Mouse (Mus musculus): ENCODE measurements around the gene Lpp.
A peak's percentile ranks its signal among the peaks of the same experiment; 100 is the strongest.

Gene Lpp

GRCm38 (mm10) chr16:24392651-24393555, at the start of gene Lpp:
TSS of gene Lpp (plus strand) at chr16:24393507.
- DNase-seq (ENCODE audit: low read depth in 1 of 2, low spot score in 2 of 2): peak; percentile 11 to 26

- DNase-seq (ENCODE audit: low read depth in 1 of 2, low spot score in 2 of 2): peak; percentile 14 to 44
Measured at GRCm38 (mm10) chr16:24347582-24348411, 45.5 kb upstream of the Lpp start.

DNA sequence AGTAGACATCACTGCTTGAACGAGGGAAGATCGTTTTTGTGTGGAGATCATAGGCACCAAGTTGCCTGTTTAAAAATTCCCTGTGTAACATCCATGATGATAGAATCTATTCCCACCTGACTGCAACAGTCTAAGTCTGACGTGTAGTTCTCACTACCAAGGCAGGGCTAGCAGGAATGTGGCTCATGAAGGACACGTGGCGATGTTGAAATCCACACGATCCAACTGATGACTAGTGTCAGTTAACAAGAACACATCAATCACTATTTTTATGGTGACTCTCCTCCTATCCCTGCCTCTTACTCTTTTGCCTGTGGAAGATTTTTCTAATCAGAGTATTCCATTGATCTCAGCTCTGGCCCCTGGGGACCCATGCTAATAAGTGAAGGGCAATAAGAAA, 43.0 kb upstream of the Lpp start:
- DNase-seq (ENCODE audit: low read depth in 1 of 2, low spot score in 2 of 2): no peak

DNA sequence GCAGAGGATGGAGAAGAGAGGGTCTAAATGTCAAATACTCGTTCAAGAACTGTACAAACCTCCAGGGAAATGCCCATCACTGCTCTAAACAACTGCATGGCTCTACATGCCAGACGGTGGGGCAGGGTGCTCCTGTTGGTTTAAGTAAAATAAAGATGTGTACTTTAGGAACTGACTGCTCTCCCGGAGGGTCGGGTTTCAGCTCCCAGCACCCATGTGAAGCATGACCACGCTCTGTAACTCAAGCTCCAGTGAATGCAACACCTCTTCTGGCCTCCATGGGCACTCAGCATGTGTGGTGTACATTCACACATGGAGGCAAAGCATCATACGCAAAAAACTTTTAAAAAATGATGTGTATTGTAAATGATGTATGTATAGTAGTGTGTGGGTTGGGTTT, 42.6 kb upstream of the Lpp start:
- DNase-seq (ENCODE audit: low read depth in 1 of 2, low spot score in 2 of 2): no peak

DNA sequence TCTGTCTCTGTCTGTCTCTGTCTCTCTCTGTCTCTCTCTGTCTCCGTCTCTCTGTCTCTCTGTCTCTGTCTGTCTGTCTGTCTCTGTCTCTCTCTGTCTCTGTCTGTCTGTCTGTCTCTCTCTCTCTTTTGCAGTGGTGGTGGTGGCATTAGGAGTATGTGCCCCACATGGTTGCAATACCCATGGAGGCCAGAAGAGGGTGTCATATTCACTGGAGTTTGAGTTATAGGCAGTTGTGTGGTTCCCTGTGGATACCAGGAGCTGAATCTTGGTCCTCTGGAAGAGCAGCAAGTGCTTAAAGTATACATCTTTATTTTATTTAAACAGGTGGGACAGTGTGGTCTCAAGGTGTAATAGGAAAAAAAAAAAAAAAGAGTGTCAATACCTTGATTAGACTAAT, 41.5 kb upstream of the Lpp start:
- no peak for DNase-seq (ENCODE audit: low read depth in 1 of 2, low spot score in 2 of 2)

DNA sequence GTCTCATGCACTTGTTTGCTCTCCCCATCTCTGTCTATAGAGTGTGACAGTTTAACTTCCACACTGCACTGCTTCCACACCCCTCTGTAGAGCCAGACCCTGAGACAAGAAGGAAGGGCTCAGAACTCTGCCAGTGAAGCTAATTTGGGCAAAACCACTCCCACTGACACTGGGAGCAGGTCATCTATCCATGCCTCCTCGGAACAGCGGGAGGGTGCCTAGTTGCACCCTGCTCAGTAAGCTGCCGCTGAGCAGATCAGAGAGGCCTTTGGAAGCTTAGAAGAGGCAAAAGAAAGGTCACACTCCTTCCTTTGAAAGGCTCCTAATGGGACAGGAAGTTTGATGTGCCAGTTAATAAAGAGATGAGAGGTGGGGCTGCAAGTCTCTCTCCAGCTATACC, 39.5 kb upstream of the Lpp start:
- no peak for DNase-seq (ENCODE audit: low read depth in 1 of 2, low spot score in 2 of 2)

GRCm38 (mm10) chr16:24361667-24362066, 31.6 kb upstream of the Lpp start:
- no peak for DNase-seq (ENCODE audit: low read depth in 1 of 2, low spot score in 2 of 2)

DNA sequence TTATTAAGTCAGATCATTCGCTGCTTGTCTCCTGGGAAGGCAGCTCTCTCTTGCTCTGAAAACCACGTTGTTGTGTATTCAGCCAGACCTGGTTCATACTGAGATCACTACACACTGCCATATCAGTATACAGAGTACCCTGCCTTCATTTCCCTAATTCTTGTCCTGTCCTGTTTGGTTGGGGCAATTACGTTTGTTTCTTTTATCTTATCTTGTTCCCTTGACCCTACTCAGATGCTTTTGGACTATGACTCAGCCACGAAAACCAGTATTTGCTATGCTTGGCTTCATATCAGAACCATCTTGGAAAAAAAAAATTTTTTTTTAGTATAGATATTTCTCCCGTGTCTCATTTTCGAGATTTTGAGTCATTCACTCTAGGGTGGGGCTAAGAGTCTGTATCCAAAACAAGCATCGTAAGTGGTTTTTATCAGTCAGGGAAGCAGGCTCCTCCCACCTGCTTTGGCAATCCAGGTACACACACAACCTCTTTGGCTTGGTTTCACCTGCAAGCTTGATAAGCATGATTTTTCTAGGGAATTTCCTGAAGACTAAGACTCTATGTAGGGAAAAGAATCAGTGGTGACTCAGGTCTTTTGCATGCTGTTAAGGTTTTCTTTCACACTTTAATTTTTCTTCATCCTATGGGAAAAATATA, 29.1 kb upstream of the Lpp start:
- no peak for DNase-seq (ENCODE audit: low read depth in 1 of 2, low spot score in 2 of 2)

GRCm38 (mm10) chr16:24365900-24366299, 27.4 kb upstream of the Lpp start:
- no peak for DNase-seq (ENCODE audit: low read depth in 1 of 2, low spot score in 2 of 2)

DNA sequence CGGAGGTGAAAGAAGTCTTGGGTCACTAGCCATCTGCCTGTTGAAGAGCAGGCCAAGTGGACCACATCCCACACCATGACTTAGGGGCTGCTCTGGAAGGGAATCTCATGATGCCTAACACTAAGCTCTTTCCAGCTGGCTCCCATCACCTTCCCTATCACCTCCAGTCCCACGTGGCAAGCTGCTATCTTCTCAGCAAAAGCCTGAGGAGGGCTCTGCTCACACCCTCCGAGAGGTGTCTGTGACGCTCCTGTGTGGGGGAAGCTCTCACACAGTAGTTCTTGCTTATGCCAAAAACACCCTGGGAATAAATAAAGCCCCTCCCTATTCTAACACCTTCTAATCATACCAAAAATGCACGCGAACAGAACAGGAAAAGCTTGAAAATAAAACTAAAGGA, 26.2 kb upstream of the Lpp start:
- no peak for DNase-seq (ENCODE audit: low read depth in 1 of 2, low spot score in 2 of 2)

GRCm38 (mm10) chr16:24367506-24367905, 25.8 kb upstream of the Lpp start:
- no peak for DNase-seq (ENCODE audit: low read depth in 1 of 2, low spot score in 2 of 2)

- DNase-seq (ENCODE audit: low read depth in 1 of 2, low spot score in 2 of 2): no peak
Measured at GRCm38 (mm10) chr16:24376478-24376877, 16.8 kb upstream of the Lpp start.

DNA sequence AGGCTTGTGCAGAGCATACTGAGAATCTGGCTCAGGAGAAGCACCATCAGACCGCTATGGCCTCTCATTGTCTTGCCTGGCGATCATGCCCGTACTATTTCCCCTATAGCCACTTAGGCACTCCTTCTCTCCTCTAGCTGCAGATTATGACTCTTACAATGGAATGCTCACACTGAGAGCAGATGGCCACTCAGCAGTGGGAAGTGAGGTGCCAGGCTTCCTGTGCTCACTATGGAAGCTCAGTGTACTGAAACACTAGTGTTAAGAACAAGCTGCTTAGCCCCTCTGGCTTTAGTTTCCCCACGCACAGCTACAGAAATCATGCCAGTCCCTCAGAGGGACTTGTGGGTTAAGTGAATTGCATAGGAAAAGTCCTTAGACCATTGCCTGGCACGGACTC, 2.7 kb upstream of the Lpp start:
- DNase-seq (ENCODE audit: low read depth in 1 of 2, low spot score in 2 of 2): no peak

DNA sequence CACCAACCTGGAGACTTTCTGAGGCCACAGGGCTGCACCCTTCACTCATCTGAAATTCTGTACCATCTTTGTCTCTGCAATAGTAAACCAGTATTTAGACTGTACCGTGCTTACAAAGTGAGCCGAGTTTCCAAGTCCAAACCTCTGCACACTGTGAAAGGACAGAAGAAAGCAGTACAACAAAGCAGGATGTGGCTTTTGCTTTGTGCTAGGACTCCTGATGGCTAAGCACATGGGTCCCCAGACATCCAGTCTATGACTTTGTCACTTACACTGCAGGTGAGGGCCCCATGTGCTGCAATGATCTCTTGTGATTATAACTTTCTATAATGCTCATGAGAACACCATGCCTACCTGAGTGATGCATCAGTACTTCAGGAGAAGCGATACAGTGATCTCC, 2.2 kb upstream of the Lpp start:
- no peak for DNase-seq (ENCODE audit: low read depth in 1 of 2, low spot score in 2 of 2)

DNA sequence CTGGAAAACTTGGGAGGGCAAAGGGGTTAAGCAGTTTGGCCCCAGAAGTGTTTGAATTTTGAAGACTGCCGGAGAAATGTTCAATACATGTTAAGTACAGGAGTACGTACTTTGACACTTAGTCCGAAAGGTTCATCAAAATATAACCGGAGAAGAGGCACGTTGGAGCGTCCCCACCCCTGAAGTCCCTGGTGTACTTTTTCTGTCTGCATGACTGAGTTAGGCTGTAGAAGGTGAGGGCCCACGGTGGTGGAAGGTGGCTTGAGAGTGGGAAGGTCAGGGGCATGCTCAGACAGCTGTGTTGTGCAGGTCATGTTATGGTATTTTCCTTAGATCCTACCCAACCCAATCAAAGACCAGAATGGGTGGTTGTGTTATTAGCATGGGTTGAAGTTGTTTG, 1.4 kb upstream of the Lpp start:
- no peak for DNase-seq (ENCODE audit: low read depth in 1 of 2, low spot score in 2 of 2)

- DNase-seq (ENCODE audit: low read depth in 1 of 2, low spot score in 2 of 2): peak in 1 of 2 experiments; percentile 9
Measured at GRCm38 (mm10) chr16:24393556-24394210, 376 bp downstream of the Lpp start.

- DNase-seq (ENCODE audit: low read depth in 1 of 2, low spot score in 2 of 2): no peak
Measured at GRCm38 (mm10) chr16:24394211-24394991, 1.1 kb downstream of the Lpp start.

DNA sequence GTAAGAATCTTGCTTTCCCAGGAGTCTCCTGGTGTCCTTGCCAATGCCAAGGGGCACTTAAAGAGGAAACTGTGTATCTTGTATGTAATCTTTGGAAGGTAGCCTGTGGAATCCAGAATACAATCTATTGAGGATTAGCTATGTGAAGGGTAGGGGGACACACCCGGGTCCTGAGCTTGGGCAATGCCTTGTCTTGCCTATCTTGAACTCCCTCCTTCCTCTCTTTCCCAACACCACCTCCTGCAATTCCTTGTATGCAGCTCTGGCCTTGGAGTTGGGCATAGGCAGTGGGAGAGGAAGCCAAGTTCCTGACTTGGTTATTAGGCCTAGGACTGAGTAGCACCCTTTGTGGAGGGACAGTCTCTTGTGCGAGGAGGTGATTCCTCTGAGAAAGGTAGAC, 1.8 kb downstream of the Lpp start:
- DNase-seq (ENCODE audit: low read depth in 1 of 2, low spot score in 2 of 2): no peak

DNA sequence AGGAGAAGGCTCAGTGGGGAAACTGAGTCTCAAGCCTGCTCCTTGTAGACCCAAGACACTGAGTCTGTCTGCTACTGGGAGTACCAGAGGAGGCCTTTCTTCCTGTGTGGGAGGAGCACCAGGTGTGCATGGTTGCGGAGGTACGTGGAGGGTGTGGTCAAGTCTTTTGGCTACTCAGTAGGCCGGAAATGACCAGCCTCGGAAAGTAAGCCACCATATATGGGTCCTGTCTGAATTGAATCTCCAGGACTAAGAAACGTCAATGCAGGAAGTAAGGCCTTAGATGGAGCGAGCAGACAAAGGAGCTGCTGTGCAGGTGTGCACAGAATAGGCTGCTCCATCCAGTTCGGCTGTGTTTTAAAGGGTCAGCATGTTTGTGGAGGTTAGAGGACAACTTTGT, 3.2 kb downstream of the Lpp start:
- DNase-seq (ENCODE audit: low read depth in 1 of 2, low spot score in 2 of 2): no peak

DNA sequence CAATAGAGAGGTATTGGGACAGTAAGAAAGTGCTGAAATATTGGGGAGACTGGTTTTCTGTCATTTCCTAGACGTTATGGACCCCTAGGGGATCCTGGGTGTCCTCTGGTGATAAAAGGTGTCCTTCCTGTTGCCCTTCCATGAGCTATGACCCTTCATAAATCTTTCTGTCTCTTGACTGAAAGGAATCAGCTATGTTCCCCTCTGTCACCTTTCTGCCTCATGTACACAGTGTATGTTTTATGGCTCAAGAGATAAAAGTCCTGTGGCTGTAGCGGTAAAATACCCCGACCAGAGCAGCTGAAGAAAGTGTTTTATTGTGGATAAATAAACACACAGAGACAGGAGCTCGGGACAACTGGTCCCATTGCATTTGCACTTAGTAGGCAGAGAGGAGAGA, 5.2 kb downstream of the Lpp start:
- DNase-seq (ENCODE audit: low read depth in 1 of 2, low spot score in 2 of 2): no peak

Measured in monocyte, adult 2 months (primary cell).